Mouse (Mus musculus): ENCODE results near the gene Cct3. TPM values are rescaled to one million over a fixed set of nuclear protein-coding genes. Genes with fewer than 3 reads are reported as not detected.
"Not testable (repeated sequence)": the region's sequence is repeated elsewhere in the genome, so short reads cannot be mapped to it uniquely, and the experiment has no call there.

Gene Cct3
- total RNA-seq, 2 experiments from 2014 or later, result 186 to 189 TPM

DNA sequence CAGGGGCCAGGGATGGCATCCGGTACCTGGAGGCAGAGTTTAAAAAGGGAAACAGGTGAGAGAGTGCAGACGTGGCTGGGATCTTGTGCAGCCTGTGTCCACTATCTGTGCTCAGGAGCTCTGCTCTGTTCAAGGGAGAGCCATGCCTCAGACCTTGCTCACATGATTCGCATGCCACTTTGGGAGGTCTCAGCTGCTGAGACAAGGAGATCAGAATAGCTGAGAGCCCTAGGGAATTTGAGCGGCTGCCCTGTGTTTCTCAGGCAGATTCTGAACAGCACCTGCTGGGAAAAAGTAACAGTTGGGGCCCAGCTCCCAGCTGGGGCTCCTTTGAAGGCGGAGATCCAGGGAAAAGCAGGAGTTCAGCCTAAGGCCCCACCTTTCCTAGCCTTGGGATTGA is 62.7 kb downstream of the Cct3 start:
- DNase-seq (ENCODE audit: low spot score in 2 of 2), result no peak

DNA sequence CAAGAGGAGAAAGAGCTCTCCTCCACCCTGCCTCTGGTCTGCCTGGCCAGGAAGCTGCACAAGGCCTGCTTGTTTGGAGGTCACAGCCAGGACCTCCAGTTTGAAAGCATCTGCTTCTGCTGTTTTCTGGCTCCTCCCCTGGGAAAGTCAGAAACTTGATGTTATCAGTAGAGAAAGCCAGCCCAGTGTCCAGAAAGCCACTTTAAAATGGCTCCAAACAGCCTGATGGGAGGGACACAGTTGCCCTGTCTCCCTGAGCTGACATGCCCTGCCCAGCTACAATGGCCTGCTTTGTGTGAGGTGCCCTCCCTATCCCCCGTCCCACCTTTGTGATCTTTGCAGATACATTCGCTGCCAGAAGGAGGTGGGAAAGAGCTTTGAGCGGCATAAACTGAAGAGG is 63.1 kb downstream of the Cct3 start:
- no peak for DNase-seq (ENCODE audit: low spot score in 2 of 2)

DNA sequence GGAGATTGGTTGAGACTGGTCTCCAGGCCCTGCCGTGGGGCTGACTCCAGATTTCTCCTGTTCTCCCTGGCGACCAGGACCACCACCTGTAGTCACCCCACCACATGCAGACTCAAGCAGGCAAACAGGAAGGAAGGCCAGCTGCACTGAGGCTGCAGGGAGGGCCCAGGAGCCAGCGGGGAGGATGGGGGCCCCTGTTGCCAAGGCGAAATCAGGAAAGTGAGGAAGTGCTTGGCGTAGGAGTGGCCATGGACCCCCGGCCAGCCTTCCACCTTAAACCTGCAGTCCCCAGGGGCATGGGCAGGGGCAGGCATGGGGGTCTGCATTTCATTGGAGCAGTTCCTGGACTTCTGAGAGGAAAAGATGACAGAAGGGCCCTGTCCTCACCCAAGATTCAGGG is 64.2 kb downstream of the Cct3 start:
- no peak for DNase-seq (ENCODE audit: low spot score in 2 of 2)

DNA sequence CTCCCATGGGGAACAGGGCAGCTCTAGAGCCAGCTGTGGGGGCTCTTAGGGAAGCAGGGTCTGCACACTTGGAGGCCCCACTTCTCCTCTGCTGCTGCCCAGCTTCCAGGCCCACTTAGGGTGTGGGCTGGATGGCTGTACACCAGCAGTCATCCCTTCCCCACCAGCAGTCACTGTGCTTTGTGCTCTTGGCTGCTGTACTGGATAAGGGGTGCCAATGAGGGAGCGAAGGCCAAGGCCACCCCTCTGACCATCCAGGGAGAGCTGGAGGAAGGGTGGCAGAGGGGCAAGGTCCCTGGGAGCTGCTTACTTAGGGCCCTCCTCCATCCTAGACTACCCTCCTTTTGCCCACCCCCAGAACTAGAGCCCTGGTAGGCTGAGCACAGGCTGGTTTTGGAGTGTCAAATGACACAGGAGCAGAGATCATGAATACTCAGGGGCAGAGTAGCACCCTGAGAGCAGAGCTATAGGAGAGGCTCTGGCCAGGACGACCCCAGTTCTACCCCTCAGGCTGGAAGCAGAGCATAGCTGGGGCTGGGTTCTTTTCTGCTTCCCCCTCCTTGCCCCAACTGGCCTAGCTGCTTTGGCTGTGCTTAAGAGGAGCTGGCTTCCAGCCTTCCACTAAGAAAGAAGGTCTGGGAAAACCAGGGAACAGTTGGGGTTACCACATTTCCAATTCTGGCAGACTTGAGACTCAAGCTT is 64.8 kb downstream of the Cct3 start:
- DNase-seq (ENCODE audit: low spot score in 2 of 2), result peak in 1 of 2 experiments; percentile 34

DNA sequence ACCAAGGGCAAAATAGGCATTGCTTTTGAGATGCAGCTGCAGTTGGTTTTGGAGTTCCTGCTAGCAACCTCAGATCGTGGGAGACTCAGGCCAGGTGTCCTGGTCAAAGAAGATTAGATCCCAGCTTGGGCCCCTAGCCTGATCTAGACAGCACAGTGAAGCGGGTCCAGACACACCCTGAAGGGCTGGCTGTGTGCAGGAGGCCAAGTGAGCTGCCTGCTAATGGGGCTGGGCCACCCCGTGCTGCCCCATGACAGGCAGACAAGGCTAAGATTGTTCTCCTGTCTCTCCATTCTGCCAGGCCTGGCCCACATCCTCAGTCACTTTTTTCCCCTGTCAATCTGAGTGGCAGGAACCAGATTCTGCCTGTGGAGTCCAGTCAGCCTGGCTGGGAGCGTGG is 66.8 kb downstream of the Cct3 start:
- DNase-seq (ENCODE audit: low spot score in 2 of 2), result peak in 1 of 2 experiments; percentile 61

DNA sequence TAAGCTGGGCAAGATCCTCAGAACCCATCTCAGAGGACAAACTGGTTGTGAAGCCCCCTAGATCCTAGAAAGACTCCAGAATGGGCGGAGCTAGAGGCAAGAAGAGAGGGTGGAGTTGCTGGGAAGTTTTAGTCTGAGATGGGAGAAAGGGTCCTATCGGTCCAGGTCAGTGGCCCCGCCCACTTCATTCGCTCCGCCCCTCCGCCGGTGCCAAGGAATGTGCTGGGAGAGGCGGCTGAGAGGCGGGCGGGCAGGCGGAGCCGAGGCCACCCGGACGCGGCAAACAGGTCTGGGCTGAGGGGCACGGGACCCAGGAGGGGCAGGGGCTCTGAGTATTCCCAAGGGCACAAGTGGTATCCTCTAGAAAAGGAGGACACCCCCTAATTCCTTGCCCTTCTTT is 67.4 kb downstream of the Cct3 start, which contains the start of gene Paqr6:
Gene Paqr6 (plus strand): TSS at position 248 of the 400 bp plus-strand sequence.
- DNase-seq (ENCODE audit: low spot score in 2 of 2), result peak in 1 of 2 experiments; percentile 44

DNA sequence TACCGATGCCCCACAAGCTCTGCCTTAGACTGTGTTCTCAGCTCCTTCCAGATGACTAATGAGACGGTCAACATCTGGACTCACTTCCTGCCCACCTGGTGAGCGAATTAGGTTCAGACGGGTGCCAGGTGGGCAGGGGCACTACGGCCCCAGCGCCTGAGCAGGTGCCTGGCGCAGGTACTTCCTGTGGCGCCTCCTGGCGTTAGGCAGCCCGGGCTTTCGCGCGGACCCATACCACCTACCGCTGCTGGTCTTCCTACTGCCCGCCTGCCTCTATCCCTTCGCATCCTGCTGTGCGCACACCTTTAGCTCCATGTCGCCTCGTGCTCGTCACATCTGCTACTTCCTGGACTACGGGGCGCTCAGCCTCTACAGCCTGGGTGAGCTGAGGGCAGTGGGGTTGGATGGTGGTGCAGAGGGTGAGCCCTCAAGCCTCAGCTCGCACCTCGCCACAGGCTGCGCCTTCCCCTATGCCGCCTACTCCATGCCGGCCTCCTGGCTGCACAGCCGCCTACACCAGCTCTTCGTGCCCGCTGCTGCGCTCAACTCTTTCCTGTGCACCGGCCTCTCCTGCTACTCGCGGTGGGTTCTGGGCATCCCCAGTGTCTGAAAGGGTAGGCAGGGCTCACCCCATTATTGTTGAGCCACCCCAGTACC is 68.9 kb downstream of the Cct3 start:
- DNase-seq (ENCODE audit: low spot score in 2 of 2), result peak in 1 of 2 experiments; percentile 39

DNA sequence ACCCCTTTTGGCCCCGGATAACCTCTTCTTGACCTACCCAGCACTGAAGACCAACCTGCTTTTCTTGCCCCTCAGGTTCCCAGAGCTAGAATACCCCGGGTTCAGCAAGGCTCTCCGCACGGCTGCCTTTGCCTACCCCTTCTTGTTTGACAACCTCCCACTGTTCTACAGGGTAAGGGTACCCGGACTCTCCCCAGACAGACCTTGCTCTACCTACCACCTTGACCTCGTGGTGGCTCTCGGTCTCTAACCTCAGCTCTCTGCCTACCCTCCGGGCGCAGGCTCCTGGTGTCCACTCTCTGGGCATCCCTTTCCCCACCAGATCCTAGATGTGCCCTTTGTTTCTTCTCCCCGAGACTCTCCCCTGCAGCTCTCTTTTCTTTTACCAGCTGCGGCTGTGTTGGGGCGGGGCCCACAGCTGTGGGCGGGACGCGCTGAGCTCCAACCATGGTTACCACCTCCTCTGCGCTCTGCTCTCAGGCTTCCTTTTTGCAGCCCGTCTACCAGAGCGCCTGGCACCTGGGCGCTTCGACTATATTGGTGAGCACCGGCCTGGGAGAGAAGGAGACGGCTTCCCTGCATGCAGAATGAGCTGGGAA is 70.0 kb downstream of the Cct3 start:
- DNase-seq (ENCODE audit: low spot score in 2 of 2), result peak in 1 of 2 experiments; percentile 73

DNA sequence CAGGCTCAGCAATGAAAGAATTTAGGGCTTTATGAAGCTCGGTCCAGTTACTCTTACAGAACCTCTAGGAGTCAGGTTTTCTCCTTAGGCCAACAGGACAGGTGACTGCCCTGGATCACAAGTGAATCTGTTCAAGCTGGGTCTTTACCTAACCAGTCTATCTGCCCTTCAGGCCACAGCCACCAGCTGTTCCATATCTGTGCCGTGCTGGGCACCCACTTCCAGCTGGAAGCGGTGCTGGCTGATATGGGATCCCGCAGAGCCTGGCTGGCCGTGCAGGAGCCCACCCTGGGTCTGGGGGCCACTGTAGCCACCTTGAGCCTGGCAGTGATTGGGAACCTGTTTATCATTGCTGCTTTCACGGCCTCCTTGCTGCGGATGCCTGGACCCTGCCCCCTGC is 70.6 kb downstream of the Cct3 start:
- DNase-seq (ENCODE audit: low spot score in 2 of 2), result not testable (repeated sequence)

DNA sequence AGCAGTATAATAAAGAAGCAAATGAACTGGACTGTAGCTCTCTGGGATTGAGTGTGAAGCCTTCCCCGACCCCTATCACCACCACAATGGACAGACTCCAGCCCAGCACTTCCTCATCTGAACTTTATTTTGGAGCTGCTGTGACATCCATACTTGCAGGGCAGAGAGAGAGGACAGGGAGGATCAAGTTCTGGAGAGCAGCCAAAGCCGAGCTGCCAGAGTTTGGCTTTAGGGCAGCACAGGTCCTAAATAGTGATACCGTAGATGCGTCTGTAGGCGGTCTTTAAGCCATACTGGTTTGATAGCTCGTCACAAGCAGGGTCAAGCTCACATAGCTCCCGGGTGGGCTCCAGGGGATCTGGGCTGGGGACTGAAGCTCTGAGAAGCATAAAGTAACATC is 71.6 kb downstream of the Cct3 start:
- not testable (repeated sequence) for DNase-seq (ENCODE audit: low spot score in 2 of 2)

Other genes starting within 250 kb of the Cct3 start
- 10 to 100 TPM; 81.9 to 82.9 TPM for gene Naxe, start 238.6 kb upstream of the Cct3 start, total RNA-seq (2021)
- not detected for gene Ttc24, start 218.8 kb upstream of the Cct3 start, total RNA-seq (2021)
- gene Iqgap3, start 215.1 kb upstream of the Cct3 start, total RNA-seq (2021), result under 1 TPM; 0.13 to 0.22 TPM
- gene Mef2d, start 154.7 kb upstream of the Cct3 start, total RNA-seq (2021), result 100 to 1,000 TPM; 194 to 205 TPM
- not detected for gene Rhbg, start 42.4 kb upstream of the Cct3 start, total RNA-seq (2021)
- under 1 TPM; 0.52 to 0.71 TPM for gene Gm38392, start 9.9 kb upstream of the Cct3 start, total RNA-seq (2021)
- 1 to 10 TPM; 2.7 to 3.9 TPM for gene Tsacc, start 117 bp upstream of the Cct3 start, total RNA-seq (2021)
- 10 to 100 TPM; 89.8 to 94.5 TPM for gene Glmp, start 27.9 kb downstream of the Cct3 start, total RNA-seq (2021)
- 1 to 10 TPM; 1.5 to 2.3 TPM for gene Tmem79, start 39.0 kb downstream of the Cct3 start, total RNA-seq (2021)
- 10 to 100 TPM; 64.5 to 65.7 TPM for gene Smg5, start 39.1 kb downstream of the Cct3 start, total RNA-seq (2021)
- 10 to 100 TPM; 14.0 to 16.6 TPM for gene Paqr6, start 67.5 kb downstream of the Cct3 start, total RNA-seq (2021)
- under 1 TPM; 0.23 to 0.97 TPM for gene Bglap3, start 75.6 kb downstream of the Cct3 start, total RNA-seq (2021)
- gene Bglap2, start 81.6 kb downstream of the Cct3 start, total RNA-seq (2021), result not detected
- not detected for gene Bglap, start 87.3 kb downstream of the Cct3 start, total RNA-seq (2021)
- gene Pmf1, start 113.2 kb downstream of the Cct3 start, total RNA-seq (2021), result 1 to 10 TPM; 5.9 to 6.5 TPM
- 10 to 100 TPM; 71.9 to 73.0 TPM for gene Slc25a44, start 128.0 kb downstream of the Cct3 start, total RNA-seq (2021)
- gene Sema4a, start 164.1 kb downstream of the Cct3 start, total RNA-seq (2021), result 10 to 100 TPM; 40.4 to 41.5 TPM
- gene Lmna, start 212.8 kb downstream of the Cct3 start, total RNA-seq (2021), result 10 to 100 TPM; 36.5 to 40.2 TPM
- 1 to 10 TPM; 2.0 to 2.2 TPM for gene Mex3a, start 235.3 kb downstream of the Cct3 start, total RNA-seq (2021)